Mouse (Mus musculus) heart, adult 2 months (tissue): ENCODE results near the gene Pbx1.

Experiments used
- EP300 ChIP-seq: fragments of 200-500 bp; IDR thresholded peaks from 2 replicates; pipeline ENCODE4 v1.6.1; 2011; ENCODE audit warnings: low read depth, low read length, control low read depth; ENCODE audit not compliant: insufficient read depth
- POLR2A ChIP-seq: fragments of 200-500 bp; IDR thresholded peaks from 2 replicates; pipeline ENCODE4 v1.6.1; 2011; ENCODE audit warnings: mild to moderate bottlenecking, low read depth, low read length, control low read depth; ENCODE audit not compliant: insufficient read depth

DNA sequence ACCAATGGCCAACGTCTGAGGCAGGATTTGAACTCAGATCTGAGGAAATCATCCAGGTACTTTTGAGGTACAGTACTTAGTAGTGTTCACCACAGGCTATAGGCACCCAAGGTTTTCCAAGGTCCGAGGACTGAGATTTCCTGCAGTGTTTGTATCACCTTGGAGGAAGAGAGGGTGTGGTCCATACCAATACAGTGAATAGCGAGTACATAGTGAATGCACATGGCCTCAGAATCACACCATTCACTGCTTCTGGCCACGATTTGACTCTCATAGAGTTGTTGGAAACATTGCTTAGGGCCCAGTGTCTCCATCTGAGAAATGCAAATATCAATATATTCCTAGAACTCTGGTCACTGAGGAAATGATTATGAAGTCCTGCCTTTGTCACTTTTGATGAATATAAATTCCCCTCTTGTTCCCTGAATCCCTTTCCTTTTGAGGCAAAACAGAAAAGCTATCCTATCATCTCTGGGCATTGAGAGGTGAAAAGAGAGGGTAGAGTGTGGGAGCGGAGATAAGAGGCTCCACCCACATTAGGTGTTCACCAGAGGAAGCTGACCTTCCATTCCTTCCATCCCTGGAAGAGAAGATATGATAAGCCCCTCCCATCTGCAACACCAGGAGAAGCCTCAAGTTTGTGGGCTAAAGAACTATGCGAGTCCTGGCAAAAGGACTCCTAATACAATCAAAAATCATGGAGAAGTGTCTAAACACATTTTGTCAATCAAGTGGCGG, 119.2 kb downstream of the Pbx1 start:
- TF ChIP-seq POLR2A (no peak), EP300 (no peak)
